Mouse (Mus musculus): ENCODE data around the gene Mcts2. TPM values are rescaled to one million over a fixed set of nuclear protein-coding genes. Genes with fewer than 3 reads are reported as not detected.
A peak's percentile ranks its signal among the peaks of the same experiment; 100 is the strongest.

Gene Mcts2
- total and polyA plus RNA-seq, 2 experiments: 3.8 to 8.9 TPM

GRCm38 (mm10) chr2:152696476-152697164, 9.8 kb downstream of the Mcts2 start:
- peaks cover 21% of the 10 kb centered on the region; the same call in 1 of the 2 replicates for H3K36me3 ChIP-seq (ENCODE audit: control insufficient read depth, insufficient read depth, low read length)

GRCm38 (mm10) chr2:152700138-152700537, 13.3 kb downstream of the Mcts2 start:
- 96% methylated on average over 10 of the region's 10 CpGs for WGBS
- peaks cover 27% of the 10 kb centered on the region for H3K36me3 ChIP-seq (ENCODE audit: control insufficient read depth, insufficient read depth, low read length)
- H3K4me1 ChIP-seq (ENCODE audit: control insufficient read depth, insufficient read depth, low read length): no peaks in the 10 kb centered on the region

More at GRCm38 (mm10) chr2:152696476-152697164, 9.8 kb downstream of the Mcts2 start:
- no peaks in the 10 kb centered on the region for H3K27me3 ChIP-seq (ENCODE audit: control insufficient read depth, insufficient read depth, low read length)
- H3K79me2 ChIP-seq (ENCODE audit: control insufficient read depth, insufficient read depth, low read length): no peaks in the 10 kb centered on the region
- WGBS: 49% methylated on average over 20 of the region's 20 CpGs
- H3K27ac ChIP-seq (replicated peaks; ENCODE audit: insufficient read depth, low read depth, low read length): no peak overlapping the region
- peak overlapping the region; percentile 1; the same call in 1 of the 2 replicates for H3K9ac ChIP-seq (ENCODE audit: low read depth, low read length)
- H3K4me1 ChIP-seq (ENCODE audit: control insufficient read depth, insufficient read depth, low read length): peaks cover 9% of the 10 kb centered on the region
- no peak overlapping the region for H3K4me3 ChIP-seq (ENCODE audit: insufficient read depth, low read depth, low read length)
- peak; percentile 50 for DNase-seq (ENCODE audit: extremely low read depth, low read depth, low spot score)
- TF ChIP-seq CTCF (IDR thresholded peaks at IDR 0.05; ENCODE audit: low read depth, low read length) (peak; percentile 92), POLR2A (IDR thresholded peaks at IDR 0.05; ENCODE audit: extremely low read depth, insufficient read depth, low read length) (no peak)

GRCm38 (mm10) chr2:152700725-152701124, 13.9 kb downstream of the Mcts2 start:
- Histone ChIP-seq H3K79me2 (ENCODE audit: control insufficient read depth, insufficient read depth, low read length) (no peaks in the 10 kb centered on the region), H3K27ac (replicated peaks; ENCODE audit: insufficient read depth, low read depth, low read length) (no peak overlapping the region), H3K9ac (ENCODE audit: low read depth, low read length) (no peak overlapping the region), H3K4me1 (ENCODE audit: control insufficient read depth, insufficient read depth, low read length) (no peaks in the 10 kb centered on the region), H3K36me3 (ENCODE audit: control insufficient read depth, insufficient read depth, low read length) (peaks cover 22% of the 10 kb centered on the region), H3K27me3 (ENCODE audit: control insufficient read depth, insufficient read depth, low read length) (no peaks in the 10 kb centered on the region), H3K4me3 (ENCODE audit: insufficient read depth, low read depth, low read length) (no peak overlapping the region)
- no peak for DNase-seq (ENCODE audit: extremely low read depth, low read depth, low spot score)
- TF ChIP-seq CTCF (IDR thresholded peaks at IDR 0.05; ENCODE audit: low read depth, low read length): no peak
- no peak for TF ChIP-seq POLR2A (IDR thresholded peaks at IDR 0.05; ENCODE audit: extremely low read depth, insufficient read depth, low read length)
- WGBS: 93% methylated on average over 8 of the region's 8 CpGs

More at GRCm38 (mm10) chr2:152700138-152700537, 13.3 kb downstream of the Mcts2 start:
- DNase-seq (ENCODE audit: extremely low read depth, low read depth, low spot score): no peak
- Histone ChIP-seq H3K27ac (replicated peaks; ENCODE audit: insufficient read depth, low read depth, low read length) (no peak overlapping the region), H3K79me2 (ENCODE audit: control insufficient read depth, insufficient read depth, low read length) (no peaks in the 10 kb centered on the region), H3K9ac (ENCODE audit: low read depth, low read length) (no peak overlapping the region), H3K4me3 (ENCODE audit: insufficient read depth, low read depth, low read length) (no peak overlapping the region), H3K27me3 (ENCODE audit: control insufficient read depth, insufficient read depth, low read length) (no peaks in the 10 kb centered on the region)
- TF ChIP-seq CTCF (IDR thresholded peaks at IDR 0.05; ENCODE audit: low read depth, low read length) (no peak), POLR2A (IDR thresholded peaks at IDR 0.05; ENCODE audit: extremely low read depth, insufficient read depth, low read length) (no peak)

DNA sequence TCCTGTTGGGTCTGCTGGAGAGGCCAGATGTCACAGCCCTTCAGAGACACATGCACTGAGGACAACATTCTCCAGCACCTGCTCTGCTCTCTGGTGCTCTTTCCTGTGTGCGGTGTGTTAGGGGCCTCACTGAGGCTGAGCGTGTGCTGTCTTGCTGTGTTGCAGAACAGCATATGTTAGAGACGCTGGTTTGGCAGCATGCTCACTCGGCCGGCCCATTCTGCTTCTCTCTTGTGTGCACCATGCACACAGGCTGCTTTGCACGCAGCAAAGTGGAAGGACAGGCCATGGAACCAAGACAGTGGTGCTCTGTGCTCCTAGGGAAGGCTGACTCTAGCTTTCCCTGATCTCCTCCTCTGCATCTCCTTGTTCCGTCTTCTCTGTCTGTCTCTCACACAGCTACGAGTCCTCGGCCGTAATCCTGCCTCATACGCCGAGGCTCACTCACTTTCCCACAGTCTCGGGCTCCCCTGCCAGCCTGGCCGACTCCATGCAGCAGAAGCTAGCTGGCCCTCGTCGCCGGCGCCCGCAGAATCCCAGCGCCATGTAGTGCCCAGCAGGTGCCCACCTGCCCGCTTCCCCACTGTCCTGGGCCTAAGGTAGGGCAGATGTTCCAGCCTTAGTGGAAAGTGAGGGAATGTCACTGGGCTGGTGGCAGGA, 16.9 kb downstream of the Mcts2 start:
- peaks cover 15% of the 10 kb centered on the region for H3K36me3 ChIP-seq (ENCODE audit: control insufficient read depth, insufficient read depth, low read length)
- H3K4me1 ChIP-seq (ENCODE audit: control insufficient read depth, insufficient read depth, low read length): peaks cover 5% of the 10 kb centered on the region; the same call in 1 of the 2 replicates
- DNase-seq (ENCODE audit: extremely low read depth, low read depth, low spot score): no peak
- H3K79me2 ChIP-seq (ENCODE audit: control insufficient read depth, insufficient read depth, low read length): no peaks in the 10 kb centered on the region
- no peak overlapping the region for H3K4me3 ChIP-seq (ENCODE audit: insufficient read depth, low read depth, low read length)
- no peaks in the 10 kb centered on the region for H3K27me3 ChIP-seq (ENCODE audit: control insufficient read depth, insufficient read depth, low read length)
- H3K27ac ChIP-seq (replicated peaks; ENCODE audit: insufficient read depth, low read depth, low read length): no peak overlapping the region
- H3K9ac ChIP-seq (ENCODE audit: low read depth, low read length): no peak overlapping the region
- TF ChIP-seq CTCF (IDR thresholded peaks at IDR 0.05; ENCODE audit: low read depth, low read length): no peak
- TF ChIP-seq POLR2A (IDR thresholded peaks at IDR 0.05; ENCODE audit: extremely low read depth, insufficient read depth, low read length): no peak
- 96% methylated on average over 21 of the region's 21 CpGs for WGBS

GRCm38 (mm10) chr2:152704256-152704605, 17.4 kb downstream of the Mcts2 start:
- H3K79me2 ChIP-seq (ENCODE audit: control insufficient read depth, insufficient read depth, low read length): no peaks in the 10 kb centered on the region
- H3K4me1 ChIP-seq (ENCODE audit: control insufficient read depth, insufficient read depth, low read length): peaks cover 5% of the 10 kb centered on the region; the same call in 1 of the 2 replicates
- H3K27ac ChIP-seq (replicated peaks; ENCODE audit: insufficient read depth, low read depth, low read length): no peak overlapping the region
- H3K4me3 ChIP-seq (ENCODE audit: insufficient read depth, low read depth, low read length): no peak overlapping the region
- no peaks in the 10 kb centered on the region for H3K27me3 ChIP-seq (ENCODE audit: control insufficient read depth, insufficient read depth, low read length)
- no peak for DNase-seq (ENCODE audit: extremely low read depth, low read depth, low spot score)
- peaks cover 15% of the 10 kb centered on the region for H3K36me3 ChIP-seq (ENCODE audit: control insufficient read depth, insufficient read depth, low read length)
- no peak overlapping the region for H3K9ac ChIP-seq (ENCODE audit: low read depth, low read length)
- no peak for TF ChIP-seq POLR2A (IDR thresholded peaks at IDR 0.05; ENCODE audit: extremely low read depth, insufficient read depth, low read length)
- no peak for TF ChIP-seq CTCF (IDR thresholded peaks at IDR 0.05; ENCODE audit: low read depth, low read length)
- WGBS: 93% methylated on average over 5 of the region's 5 CpGs
